Mouse (Mus musculus): ENCODE data around the gene Olfr1392. TPM values are rescaled to one million over a fixed set of nuclear protein-coding genes. Genes with fewer than 3 reads are reported as not detected.

The Olfr1392 gene
- polyA plus RNA-seq, 1 experiment from 2014 or later, result not detected

DNA sequence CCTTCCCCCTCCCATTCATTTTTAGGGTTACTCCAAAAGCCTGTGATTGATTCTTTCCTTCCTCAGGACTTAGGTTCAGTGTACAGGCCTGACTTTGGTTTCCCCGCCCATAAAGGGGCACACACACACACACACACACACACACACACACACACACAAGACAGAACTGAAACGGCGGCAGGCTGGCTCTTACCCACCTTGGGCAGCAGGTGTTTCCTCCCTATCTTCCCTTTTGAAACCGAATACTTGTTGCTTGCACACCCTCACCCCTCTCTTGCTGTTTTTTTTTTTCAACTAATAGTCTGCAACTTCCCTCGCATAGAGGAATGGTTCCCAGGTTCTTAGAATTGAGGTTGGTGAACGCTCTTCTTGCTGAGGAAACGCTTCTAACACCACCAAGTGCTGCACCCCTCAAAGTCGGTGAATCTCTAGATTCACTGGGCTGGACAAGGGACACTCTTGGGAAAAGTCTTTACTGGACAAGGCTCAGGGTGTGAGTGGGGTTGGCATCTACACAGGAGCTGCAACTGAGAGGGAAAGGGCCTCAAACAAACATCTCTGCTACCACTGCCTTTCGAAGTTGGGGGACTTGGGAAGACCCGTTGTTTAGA lies 35.2 kb upstream of the Olfr1392 start:
- peak; percentile 65 for DNase-seq
- Histone ChIP-seq H3K9ac (replicated peaks) (peak overlapping the region; percentile 92), H3K4me3 (ENCODE audit: low read depth, low read length) (peak overlapping the region; percentile 80), H3K36me3 (replicated peaks; ENCODE audit: insufficient read depth, low read length) (peaks cover 26% of the 10 kb centered on the region), H3K4me1 (ENCODE audit: insufficient read depth) (peaks cover 76% of the 10 kb centered on the region), H3K27me3 (ENCODE audit: insufficient read depth, low read length) (no peaks in the 10 kb centered on the region), H3K27ac (ENCODE audit: low read depth) (peak overlapping the region; percentile 98), H3K4me2 (ENCODE audit: low read depth, low read length) (peak overlapping the region; percentile 95), H3K9me3 (ENCODE audit: low read length) (no peaks in the 10 kb centered on the region)
- whole genome bisulfite sequencing (ENCODE audit: insufficient replicate concordance), result 7% methylated on average over 10 of the region's 10 CpGs
- ATAC-seq, result peak; percentile 2; the same call in 1 of the 2 replicates
- TF ChIP-seq CTCF (IDR thresholded peaks at IDR 0.05; ENCODE audit: low read depth) (no peak), EP300 (IDR thresholded peaks at IDR 0.05; ENCODE audit: low read depth) (0 out of 2 replicates have a peak, but pooled peaks have one; percentile 22)

DNA sequence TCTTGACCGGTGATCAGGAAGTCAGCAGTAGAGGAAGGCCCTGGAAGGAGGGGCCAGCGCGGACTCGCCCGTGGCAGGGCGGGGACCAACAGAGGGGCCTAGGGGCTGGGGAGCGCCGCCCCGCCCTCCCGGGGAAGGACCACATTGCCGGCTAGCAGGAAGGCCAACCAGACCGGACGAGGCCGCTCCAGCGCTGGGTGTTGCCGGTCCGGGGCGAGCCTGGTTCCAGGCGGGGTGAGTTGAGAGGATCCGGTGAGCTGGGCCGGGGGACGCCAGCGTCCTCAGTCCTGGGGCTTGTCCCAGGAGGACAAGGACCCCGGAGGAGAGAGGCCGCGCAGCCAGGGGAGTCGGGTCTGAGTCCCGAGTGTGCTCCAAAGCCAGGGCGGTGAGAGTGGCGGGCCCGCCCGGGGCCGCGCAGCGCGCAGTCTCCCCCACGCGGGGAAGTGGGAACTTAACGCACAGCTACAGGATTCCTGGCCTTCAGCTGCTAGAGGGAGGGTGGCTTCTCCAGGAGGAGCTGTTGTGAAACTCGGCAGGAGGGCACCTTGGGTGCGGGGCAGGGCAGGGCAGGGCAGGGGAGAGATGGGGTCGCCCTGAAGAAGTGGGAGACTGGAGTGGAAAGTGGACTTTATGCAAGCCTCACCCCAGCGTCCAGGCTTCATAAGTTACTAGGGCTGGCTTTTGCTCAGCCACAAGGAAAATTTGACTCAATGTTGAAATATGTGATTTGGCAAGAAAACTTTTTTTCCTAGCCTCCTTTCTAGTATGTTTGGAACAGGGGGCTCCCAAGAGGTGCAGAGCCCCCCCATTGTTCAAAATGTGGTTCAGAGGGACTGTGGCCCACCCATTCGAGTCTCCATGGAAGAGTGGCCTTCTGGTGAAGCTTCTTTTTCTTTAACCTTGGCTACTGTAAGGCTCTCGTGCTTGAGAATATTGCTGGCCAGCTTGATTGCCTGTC lies 34.4 kb upstream of the Olfr1392 start:
- peak; percentile 87 for ATAC-seq
- TF ChIP-seq EP300 (IDR thresholded peaks at IDR 0.05; ENCODE audit: low read depth) (no peak), CTCF (IDR thresholded peaks at IDR 0.05; ENCODE audit: low read depth) (peak; percentile 59)
- WGBS (ENCODE audit: insufficient replicate concordance), result 1% methylated on average over 39 of the region's 45 CpGs
- Histone ChIP-seq H3K9ac (replicated peaks) (peak overlapping the region; percentile 92), H3K4me1 (ENCODE audit: insufficient read depth) (peaks cover 69% of the 10 kb centered on the region), H3K27me3 (ENCODE audit: insufficient read depth, low read length) (no peaks in the 10 kb centered on the region), H3K27ac (ENCODE audit: low read depth) (peak overlapping the region; percentile 98), H3K9me3 (ENCODE audit: low read length) (no peaks in the 10 kb centered on the region), H3K36me3 (replicated peaks; ENCODE audit: insufficient read depth, low read length) (peaks cover 34% of the 10 kb centered on the region), H3K4me3 (ENCODE audit: low read depth, low read length) (peak overlapping the region; percentile 80), H3K4me2 (ENCODE audit: low read depth, low read length) (peak overlapping the region; percentile 95)
- peak; percentile 90 for DNase-seq

DNA sequence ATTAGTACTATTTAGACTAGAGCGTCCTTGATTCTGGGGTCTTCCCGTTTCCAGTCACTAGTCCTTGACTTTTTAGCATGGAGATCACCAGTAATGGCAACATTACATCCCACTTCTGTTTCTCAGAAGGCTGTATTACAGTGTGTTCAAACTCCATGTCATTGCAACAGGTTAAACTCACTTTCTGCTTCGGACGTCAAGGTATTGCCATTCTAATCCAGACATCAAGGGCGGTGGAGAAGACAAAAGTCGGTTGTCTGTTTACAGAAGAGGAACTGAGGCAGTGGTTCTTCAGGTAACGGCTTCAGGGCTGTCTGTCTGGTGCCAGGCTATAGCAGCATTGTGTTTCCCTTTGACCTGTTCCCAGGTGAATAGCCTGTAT lies 33.7 kb upstream of the Olfr1392 start:
- Histone ChIP-seq H3K9me3 (ENCODE audit: low read length) (no peaks in the 10 kb centered on the region), H3K4me2 (ENCODE audit: low read depth, low read length) (peak overlapping the region; percentile 95), H3K9ac (replicated peaks) (peak overlapping the region; percentile 92), H3K27ac (ENCODE audit: low read depth) (peak overlapping the region; percentile 98), H3K36me3 (replicated peaks; ENCODE audit: insufficient read depth, low read length) (peaks cover 41% of the 10 kb centered on the region), H3K4me1 (ENCODE audit: insufficient read depth) (peaks cover 62% of the 10 kb centered on the region), H3K4me3 (ENCODE audit: low read depth, low read length) (peak overlapping the region; percentile 80), H3K27me3 (ENCODE audit: insufficient read depth, low read length) (no peaks in the 10 kb centered on the region)
- TF ChIP-seq EP300 (IDR thresholded peaks at IDR 0.05; ENCODE audit: low read depth), result no peak
- no peak for TF ChIP-seq CTCF (IDR thresholded peaks at IDR 0.05; ENCODE audit: low read depth)
- DNase-seq (no peak), ATAC-seq (no peak)
- 16% methylated on average over 7 of the region's 7 CpGs for WGBS (ENCODE audit: insufficient replicate concordance)

DNA sequence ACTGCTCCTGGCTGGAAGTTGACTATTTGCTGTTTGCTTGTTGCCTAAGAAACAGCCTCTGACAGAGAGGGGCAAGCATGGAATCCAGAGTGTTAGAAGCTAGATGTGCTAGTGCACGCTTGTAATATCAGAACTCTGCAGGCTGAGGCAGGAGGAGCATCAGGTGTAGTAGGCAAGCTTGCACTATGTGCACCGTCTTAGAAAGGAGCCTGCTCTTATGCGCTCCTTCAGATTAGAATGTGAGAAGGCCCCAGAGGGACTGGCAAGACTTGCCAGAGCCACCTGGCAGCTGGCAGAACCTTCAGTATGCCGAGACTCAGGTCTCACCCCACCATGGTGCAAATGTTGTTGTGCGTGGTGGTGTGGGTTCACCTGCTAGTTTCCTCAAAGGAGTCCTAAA lies 33.0 kb upstream of the Olfr1392 start:
- H3K27ac ChIP-seq (ENCODE audit: low read depth), result peak overlapping the region; percentile 98
- no peaks in the 10 kb centered on the region for H3K9me3 ChIP-seq (ENCODE audit: low read length)
- TF ChIP-seq EP300 (IDR thresholded peaks at IDR 0.05; ENCODE audit: low read depth), result no peak
- no peak for TF ChIP-seq CTCF (IDR thresholded peaks at IDR 0.05; ENCODE audit: low read depth)
- H3K36me3 ChIP-seq (replicated peaks; ENCODE audit: insufficient read depth, low read length), result peaks cover 47% of the 10 kb centered on the region
- peak overlapping the region; percentile 95 for H3K4me2 ChIP-seq (ENCODE audit: low read depth, low read length)
- no peak for DNase-seq
- no peak for ATAC-seq
- H3K4me1 ChIP-seq (ENCODE audit: insufficient read depth), result peaks cover 58% of the 10 kb centered on the region
- peak overlapping the region; percentile 80 for H3K4me3 ChIP-seq (ENCODE audit: low read depth, low read length)
- WGBS (ENCODE audit: insufficient replicate concordance), result 54% methylated on average over 5 of the region's 5 CpGs
- H3K27me3 ChIP-seq (ENCODE audit: insufficient read depth, low read length), result no peaks in the 10 kb centered on the region
- peak overlapping the region; percentile 92 for H3K9ac ChIP-seq (replicated peaks)

DNA sequence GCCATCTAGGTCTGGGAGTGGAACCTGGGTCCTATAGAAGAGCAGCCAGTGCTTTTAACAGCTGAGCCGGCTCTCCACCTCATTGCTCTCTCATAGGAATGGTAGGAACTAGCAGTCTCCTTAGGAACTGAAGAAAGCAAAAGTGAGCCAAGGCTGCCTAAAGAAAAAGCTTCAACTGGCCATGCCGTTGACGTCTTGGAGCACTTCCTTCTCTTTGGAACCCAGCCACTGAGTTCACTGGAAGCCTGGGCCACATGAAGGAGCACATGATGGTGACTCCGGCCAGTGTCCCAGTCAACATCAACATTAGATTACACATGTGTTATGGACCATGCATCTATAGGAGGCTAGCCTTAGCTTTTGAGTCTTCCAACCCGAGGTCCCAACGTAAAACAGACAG lies 32.0 kb upstream of the Olfr1392 start:
- Histone ChIP-seq H3K36me3 (replicated peaks; ENCODE audit: insufficient read depth, low read length) (peaks cover 53% of the 10 kb centered on the region), H3K9me3 (ENCODE audit: low read length) (no peaks in the 10 kb centered on the region), H3K9ac (replicated peaks) (no peak overlapping the region), H3K4me2 (ENCODE audit: low read depth, low read length) (peak overlapping the region; percentile 95), H3K4me1 (ENCODE audit: insufficient read depth) (peaks cover 52% of the 10 kb centered on the region), H3K27ac (ENCODE audit: low read depth) (no peak overlapping the region), H3K27me3 (ENCODE audit: insufficient read depth, low read length) (no peaks in the 10 kb centered on the region), H3K4me3 (ENCODE audit: low read depth, low read length) (no peak overlapping the region)
- 80% methylated on average over 6 of the region's 6 CpGs for WGBS (ENCODE audit: insufficient replicate concordance)
- TF ChIP-seq CTCF (IDR thresholded peaks at IDR 0.05; ENCODE audit: low read depth), result no peak
- no peak for TF ChIP-seq EP300 (IDR thresholded peaks at IDR 0.05; ENCODE audit: low read depth)
- DNase-seq (no peak), ATAC-seq (no peak)

DNA sequence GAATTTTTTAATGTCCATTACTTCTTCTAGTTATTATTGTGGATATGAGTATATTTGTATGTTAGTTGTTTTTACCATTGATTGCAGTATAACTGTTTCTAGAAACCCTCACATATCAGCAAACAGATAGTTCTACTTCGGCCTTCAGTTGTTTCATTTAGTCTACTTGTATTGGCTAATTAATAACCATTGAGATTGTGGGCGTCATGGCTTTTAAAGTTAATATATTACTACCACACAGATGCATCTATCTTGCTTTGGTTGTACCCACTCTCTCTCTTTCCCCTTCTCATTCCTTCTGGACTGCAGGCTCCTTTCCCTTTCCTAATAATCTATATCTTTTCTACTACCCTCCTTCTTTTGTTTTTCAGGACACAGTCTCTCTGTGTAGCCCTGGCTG lies 25.8 kb upstream of the Olfr1392 start:
- WGBS (ENCODE audit: insufficient replicate concordance), result 63% methylated on average over 2 of the region's 2 CpGs
- no peak for DNase-seq
- H3K36me3 ChIP-seq (replicated peaks; ENCODE audit: insufficient read depth, low read length), result peaks cover 76% of the 10 kb centered on the region

More for the DNA sequence above, 25.8 kb upstream of the Olfr1392 start:
- Histone ChIP-seq H3K4me2 (ENCODE audit: low read depth, low read length) (peak overlapping the region; percentile 41; the same call in 1 of the 2 replicates), H3K9ac (replicated peaks) (no peak overlapping the region), H3K4me1 (ENCODE audit: insufficient read depth) (peaks cover 22% of the 10 kb centered on the region), H3K4me3 (ENCODE audit: low read depth, low read length) (no peak overlapping the region), H3K9me3 (ENCODE audit: low read length) (no peaks in the 10 kb centered on the region), H3K27ac (ENCODE audit: low read depth) (peak overlapping the region; percentile 52; the same call in 1 of the 2 replicates), H3K27me3 (ENCODE audit: insufficient read depth, low read length) (no peaks in the 10 kb centered on the region)
- TF ChIP-seq CTCF (IDR thresholded peaks at IDR 0.05; ENCODE audit: low read depth), result no peak
- ATAC-seq, result peak; percentile 47

All from liver, postnatal 0 days (tissue).